Mouse (Mus musculus) forebrain, embryonic 11.5 days (tissue): ENCODE data around the gene Selenom. TPM values are rescaled to one million over a fixed set of nuclear protein-coding genes. Genes with fewer than 3 reads are reported as not detected.

ENCODE experiments used
- ATAC-seq: fragments of 200-750 bp; cut with Nextera tagmentation; replicated peaks from 2 replicates; pipeline ENCODE4 v1.8.0; 2017; ENCODE audit warnings: moderate TSS enrichment; ENCODE audit not compliant: low FRiP score
- DNase-seq: peaks from one replicate; pipeline ENCODE4 v3.0.0-alpha.2; 2017; ENCODE audit warnings: low spot score
- H3K27ac ChIP-seq: fragments of 300-500 bp; sonication (generic); 2 replicates; pipeline ENCODE4 v1.5.1; 2014; ENCODE audit warnings: low read depth, low read length
- H3K27me3 ChIP-seq: fragments of 300-500 bp; sonication (generic); 2 replicates; pipeline ENCODE4 v1.6.1; 2014; ENCODE audit warnings: mild to moderate bottlenecking, low read length, mixed read lengths; ENCODE audit not compliant: control insufficient read depth, insufficient read depth
- H3K36me3 ChIP-seq: fragments of 300-500 bp; sonication (generic); 2 replicates; pipeline ENCODE4 v1.6.1; 2014; ENCODE audit warnings: mild to moderate bottlenecking, low read length, moderate library complexity, mixed read lengths; ENCODE audit not compliant: control insufficient read depth, insufficient read depth
- H3K4me1 ChIP-seq: fragments of 300-500 bp; sonication (generic); replicated peaks from 2 replicates; pipeline ENCODE4 v1.6.1; 2014; ENCODE audit warnings: low read length, mixed read lengths; ENCODE audit not compliant: control insufficient read depth, insufficient read depth
- H3K4me2 ChIP-seq: fragments of 300-500 bp; sonication (generic); 2 replicates; pipeline ENCODE4 v1.6.1; 2014; ENCODE audit warnings: low read depth, mild to moderate bottlenecking, low read length, moderate library complexity, mixed read lengths; ENCODE audit not compliant: severe bottlenecking
- H3K4me3 ChIP-seq: fragments of 300-500 bp; sonication (generic); 2 replicates; pipeline ENCODE4 v1.5.1; 2014; ENCODE audit warnings: low read depth, low read length
- H3K9ac ChIP-seq: fragments of 300-500 bp; sonication (generic); 2 replicates; pipeline ENCODE4 v1.6.1; 2014; ENCODE audit warnings: low read length
- H3K9me3 ChIP-seq: fragments of 300-500 bp; sonication (generic); 2 replicates; pipeline ENCODE4 v1.6.1; 2016; ENCODE audit warnings: low read length, mixed read lengths; ENCODE audit not compliant: control insufficient read depth
- WGBS: fragments of 180-500 bp; shearing (Covaris S2); extraction: QIAGEN DNeasy Blood & Tissue Kit; methylation state at CpG from one replicate; pipeline ENCODE4 v1.1.7; 2014; 5-methylcytosine and 5-hydroxymethylcytosine counted together
- polyA plus RNA-seq: library from polyadenylated mRNA; unstranded; fragments of >200 nt; fragmentation: Nextera tagmentation; extraction: Ambion mirVana; gene quantifications from 2 replicates; pipeline ENCODE4 v1.2.1, GENCODE M21; 2014

The Selenom gene
- polyA plus RNA-seq, 1 experiment from 2014 or later = 47.3 TPM

- H3K27me3 ChIP-seq = no peaks in the 10 kb centered on the region
- no peak overlapping the region for H3K27ac ChIP-seq
- H3K36me3 ChIP-seq = no peaks in the 10 kb centered on the region; the same call in 1 of the 2 replicates
- no peak overlapping the region for H3K9ac ChIP-seq
- no peak for DNase-seq
- WGBS = 85% methylated on average over 7 of the region's 7 CpGs
- H3K4me1 ChIP-seq = no peaks in the 10 kb centered on the region
- H3K4me3 ChIP-seq = no peak overlapping the region
- no peaks in the 10 kb centered on the region for H3K9me3 ChIP-seq
- ATAC-seq = no peak
- no peak overlapping the region for H3K4me2 ChIP-seq
Measured at GRCm38 (mm10) chr11:3523840-3524582, 9.5 kb downstream of the Selenom start.

- Histone ChIP-seq H3K9ac (no peak overlapping the region), H3K4me2 (no peak overlapping the region), H3K36me3 (peaks cover 6% of the 10 kb centered on the region), H3K27ac (no peak overlapping the region), H3K9me3 (no peaks in the 10 kb centered on the region), H3K27me3 (no peaks in the 10 kb centered on the region), H3K4me1 (no peaks in the 10 kb centered on the region), H3K4me3 (no peak overlapping the region)
- ATAC-seq = no peak
- WGBS = 87% methylated on average over 4 of the region's 4 CpGs
- no peak for DNase-seq
Measured at GRCm38 (mm10) chr11:3525560-3525959, 11.1 kb downstream of the Selenom start.

GRCm38 (mm10) chr11:3526207-3526606, 11.7 kb downstream of the Selenom start:
- H3K4me3 ChIP-seq = no peak overlapping the region
- H3K27ac ChIP-seq = no peak overlapping the region
- no peaks in the 10 kb centered on the region for H3K9me3 ChIP-seq
- 85% methylated on average over 9 of the region's 9 CpGs for WGBS
- no peaks in the 10 kb centered on the region for H3K27me3 ChIP-seq
- H3K36me3 ChIP-seq = peaks cover 11% of the 10 kb centered on the region
- DNase-seq (no peak), ATAC-seq (no peak)
- H3K4me2 ChIP-seq = no peak overlapping the region
- no peaks in the 10 kb centered on the region for H3K4me1 ChIP-seq
- H3K9ac ChIP-seq = no peak overlapping the region

GRCm38 (mm10) chr11:3526979-3527738, 12.7 kb downstream of the Selenom start:
- H3K4me1 ChIP-seq = no peaks in the 10 kb centered on the region
- no peaks in the 10 kb centered on the region for H3K27me3 ChIP-seq
- no peak overlapping the region for H3K9ac ChIP-seq
- 89% methylated on average over 24 of the region's 24 CpGs for WGBS
- peaks cover 12% of the 10 kb centered on the region for H3K36me3 ChIP-seq
- no peak for ATAC-seq
- no peak for DNase-seq
- no peak overlapping the region for H3K4me3 ChIP-seq
- no peak overlapping the region for H3K4me2 ChIP-seq
- no peak overlapping the region for H3K27ac ChIP-seq
- no peaks in the 10 kb centered on the region for H3K9me3 ChIP-seq

GRCm38 (mm10) chr11:3527766-3528165, 13.3 kb downstream of the Selenom start:
- no peaks in the 10 kb centered on the region for H3K4me1 ChIP-seq
- H3K36me3 ChIP-seq = peaks cover 12% of the 10 kb centered on the region
- H3K27ac ChIP-seq = no peak overlapping the region

GRCm38 (mm10) chr11:3528208-3528607, 13.7 kb downstream of the Selenom start:
- Histone ChIP-seq H3K9me3 (no peaks in the 10 kb centered on the region), H3K4me2 (no peak overlapping the region), H3K4me3 (no peak overlapping the region), H3K27me3 (no peaks in the 10 kb centered on the region), H3K9ac (no peak overlapping the region), H3K27ac (no peak overlapping the region), H3K4me1 (no peaks in the 10 kb centered on the region), H3K36me3 (peaks cover 12% of the 10 kb centered on the region)
- no peak for ATAC-seq
- no peak for DNase-seq
- 82% methylated on average over 6 of the region's 6 CpGs for WGBS

More at GRCm38 (mm10) chr11:3527766-3528165, 13.3 kb downstream of the Selenom start:
- no peaks in the 10 kb centered on the region for H3K27me3 ChIP-seq
- DNase-seq = no peak
- H3K4me2 ChIP-seq = no peak overlapping the region
- no peak for ATAC-seq
- no peaks in the 10 kb centered on the region for H3K9me3 ChIP-seq
- H3K9ac ChIP-seq = no peak overlapping the region
- WGBS = 78% methylated on average over 8 of the region's 8 CpGs
- no peak overlapping the region for H3K4me3 ChIP-seq

- H3K4me2 ChIP-seq = no peak overlapping the region
- DNase-seq = no peak
- no peaks in the 10 kb centered on the region; the same call in 1 of the 2 replicates for H3K4me1 ChIP-seq
- ATAC-seq = no peak
- peaks cover 12% of the 10 kb centered on the region for H3K36me3 ChIP-seq
- no peaks in the 10 kb centered on the region for H3K27me3 ChIP-seq
- H3K27ac ChIP-seq = no peak overlapping the region
- H3K9me3 ChIP-seq = no peaks in the 10 kb centered on the region
- no peak overlapping the region for H3K4me3 ChIP-seq
- no peak overlapping the region for H3K9ac ChIP-seq
- 81% methylated on average over 20 of the region's 20 CpGs for WGBS
Measured at GRCm38 (mm10) chr11:3529476-3530252, 15.2 kb downstream of the Selenom start.

GRCm38 (mm10) chr11:3530731-3531130, 16.2 kb downstream of the Selenom start:
- 96% methylated on average over 3 of the region's 3 CpGs for WGBS
- Histone ChIP-seq H3K36me3 (peaks cover 12% of the 10 kb centered on the region), H3K9me3 (no peaks in the 10 kb centered on the region), H3K27me3 (no peaks in the 10 kb centered on the region), H3K4me2 (no peak overlapping the region), H3K4me3 (no peak overlapping the region), H3K4me1 (peaks cover 6% of the 10 kb centered on the region), H3K27ac (no peak overlapping the region), H3K9ac (no peak overlapping the region)
- DNase-seq (no peak), ATAC-seq (no peak)
